Comparison of ENCODE assay signal across 25 mouse cellular contexts in genomic region chr3:149330041-149330440, GRCm38 (mm10).
DNase-seq lines count a peak whose midpoint lies in the region; ATAC-seq and TF ChIP-seq lines count a peak whose summit lies in the region.
"Had no signal": no experiment of that assay in that cellular context is flagged by ENCODE, and none has a peak within 500 bp of the region (broad histone marks: within the 10 kb centered on the region; RNA-seq: fewer than 3 reads in every experiment).

No protein-coding gene starts in this region.

- H3K36me3 ChIP-seq in forebrain, embryonic 10.5 days (replicated peaks) = no peaks in the 10 kb centered on the region
- no peaks in the 10 kb centered on the region for H3K36me3 ChIP-seq in forebrain, embryonic 14.5 days (ENCODE audit: control insufficient read depth, insufficient read depth, low read length)
- no peaks in the 10 kb centered on the region for H3K36me3 ChIP-seq in heart, embryonic 13.5 days
- H3K36me3 ChIP-seq in kidney, adult 2 months (ENCODE audit: control insufficient read depth, insufficient read depth, low read length) = no peaks in the 10 kb centered on the region
- H3K36me3 ChIP-seq: embryonic facial prominence, embryonic 10.5 days; embryonic facial prominence, embryonic 15.5 days; heart, embryonic 12.5 days; hindbrain, embryonic 12.5 days; limb, embryonic 10.5 days; limb, embryonic 15.5 days; liver, embryonic 15.5 days; midbrain, embryonic 12.5 days; neural tube, embryonic 13.5 days had no signal

- intact Hi-C loops in heart, postnatal 14 days (cut with DNase I) = loop anchor here (5.0 kb wide), 1 partner anchor 343 kb away; no protein-coding TSS in a partner anchor

- no peak for TF ChIP-seq CTCF in kidney, adult 2 months (conservative IDR thresholded peaks at IDR 0.05; ENCODE audit: insufficient read depth, insufficient read length, low read depth, low read length)

- no peak overlapping the region for H3K4me2 ChIP-seq in forebrain, embryonic 14.5 days (ENCODE audit: low read length)
- H3K4me2 ChIP-seq in heart, embryonic 13.5 days = no peak overlapping the region
- H3K4me2 ChIP-seq: embryonic facial prominence, embryonic 15.5 days; forebrain, embryonic 13.5 days; heart, embryonic 12.5 days; hindbrain, embryonic 12.5 days; limb, embryonic 15.5 days; liver, embryonic 15.5 days; lung, embryonic 14.5 days; midbrain, embryonic 12.5 days; neural tube, embryonic 13.5 days had no signal

- DNase-seq in forebrain, embryonic 10.5 days (ENCODE audit: extremely low spot score, low spot score) = no peak
- no peak for DNase-seq in forebrain, embryonic 14.5 days (ENCODE audit: low spot score)
- no peak for DNase-seq in heart, postnatal 14 days
- DNase-seq in kidney, adult 2 months = no peak
- no peak for DNase-seq in kidney, adult 11 months
- DNase-seq in embryo, embryonic 10 days (ENCODE audit: low spot score) = no peak
- DNase-seq: cerebellum, adult 11 months; cerebellum, adult 9-11 months; layer of hippocampus, adult 9-11 months; right cerebral cortex, postnatal 4 days had no signal

- 78% methylated on average over 10 of the region's 10 CpGs for WGBS in forebrain, embryonic 10.5 days
- 86% methylated on average over 10 of the region's 10 CpGs for WGBS in forebrain, embryonic 14.5 days
- 72% methylated on average over 10 of the region's 10 CpGs for WGBS in heart, embryonic 13.5 days
- 88% methylated on average over 10 of the region's 10 CpGs for WGBS in kidney, adult 2 months

- peaks cover 29% of the 10 kb centered on the region for H3K27me3 ChIP-seq in forebrain, embryonic 10.5 days (ENCODE audit: poor library complexity, severe bottlenecking)
- no peaks in the 10 kb centered on the region for H3K27me3 ChIP-seq in forebrain, embryonic 14.5 days (replicated peaks; ENCODE audit: control insufficient read depth, insufficient read depth, low read length)
- H3K27me3 ChIP-seq in heart, embryonic 13.5 days (replicated peaks) = no peaks in the 10 kb centered on the region
- no peaks in the 10 kb centered on the region for H3K27me3 ChIP-seq in kidney, adult 2 months (replicated peaks; ENCODE audit: control insufficient read depth, insufficient read depth, low read length)
- H3K27me3 ChIP-seq: CH12.LX; heart, embryonic 12.5 days; liver, embryonic 15.5 days had no signal

- no peak for TF ChIP-seq POLR2A in kidney, adult 2 months (IDR thresholded peaks at IDR 0.05; ENCODE audit: low read depth, low read length)

- peaks cover 63% of the 10 kb centered on the region for H3K4me1 ChIP-seq in forebrain, embryonic 10.5 days
- H3K4me1 ChIP-seq in forebrain, embryonic 14.5 days (ENCODE audit: control insufficient read depth, insufficient read depth, low read length) = peaks cover 9% of the 10 kb centered on the region
- H3K4me1 ChIP-seq in heart, embryonic 13.5 days = peaks cover 41% of the 10 kb centered on the region
- H3K4me1 ChIP-seq in kidney, adult 2 months (ENCODE audit: control insufficient read depth, insufficient read depth, low read length) = no peaks in the 10 kb centered on the region
- peaks cover 16% of the 10 kb centered on the region for H3K4me1 ChIP-seq in brown adipose tissue, adult 24 weeks (ENCODE audit: control insufficient read depth, insufficient read depth, insufficient read length, low read length)
- H3K4me1 ChIP-seq: embryonic facial prominence, embryonic 15.5 days; limb, embryonic 15.5 days; liver, embryonic 15.5 days had no signal

- no peaks in the 10 kb centered on the region for H3K9me3 ChIP-seq in forebrain, embryonic 10.5 days
- no peaks in the 10 kb centered on the region for H3K9me3 ChIP-seq in forebrain, embryonic 14.5 days (replicated peaks; ENCODE audit: control insufficient read depth, low read length)
- H3K9me3 ChIP-seq in heart, embryonic 13.5 days = no peaks in the 10 kb centered on the region
- H3K9me3 ChIP-seq: embryonic facial prominence, embryonic 10.5 days; embryonic facial prominence, embryonic 15.5 days; forebrain, embryonic 13.5 days; heart, embryonic 12.5 days; hindbrain, embryonic 12.5 days; limb, embryonic 10.5 days; limb, embryonic 15.5 days; liver, embryonic 15.5 days; midbrain, embryonic 12.5 days; neural tube, embryonic 13.5 days had no signal

- no peak overlapping the region for H3K4me3 ChIP-seq in forebrain, embryonic 10.5 days
- no peak overlapping the region for H3K4me3 ChIP-seq in forebrain, embryonic 14.5 days (ENCODE audit: low read depth, low read length)
- H3K4me3 ChIP-seq in heart, embryonic 13.5 days = no peak overlapping the region
- no peak overlapping the region for H3K4me3 ChIP-seq in kidney, adult 2 months (ENCODE audit: insufficient read depth, low read depth, low read length)
- H3K4me3 ChIP-seq in brown adipose tissue, adult 24 weeks (ENCODE audit: insufficient read depth, low read depth, low read length) = no peak overlapping the region
- H3K4me3 ChIP-seq: embryonic facial prominence, embryonic 10.5 days; embryonic facial prominence, embryonic 15.5 days; forebrain, embryonic 13.5 days; heart, embryonic 12.5 days; hindbrain, embryonic 12.5 days; limb, embryonic 10.5 days; limb, embryonic 15.5 days; liver, embryonic 15.5 days; midbrain, embryonic 12.5 days; neural tube, embryonic 13.5 days had no signal

- H3K27ac ChIP-seq in forebrain, embryonic 10.5 days = peak overlapping the region; percentile 79
- H3K27ac ChIP-seq in forebrain, embryonic 14.5 days (ENCODE audit: low read depth, low read length) = no peak overlapping the region
- 0 out of 2 replicates have a peak overlapping the region, but pooled peaks have one; percentile 20 for H3K27ac ChIP-seq in heart, embryonic 13.5 days (replicated peaks)
- peak overlapping the region; percentile 45; the same call in 1 of the 2 replicates for H3K27ac ChIP-seq in kidney, adult 2 months (ENCODE audit: insufficient read depth, low read depth, low read length)
- H3K27ac ChIP-seq in brown adipose tissue, adult 24 weeks (replicated peaks; ENCODE audit: low read depth, low read length) = peak overlapping the region; percentile 75
- H3K27ac ChIP-seq: embryonic facial prominence, embryonic 15.5 days; forebrain, embryonic 13.5 days; hindbrain, embryonic 12.5 days; limb, embryonic 10.5 days; limb, embryonic 15.5 days; liver, embryonic 15.5 days; neural tube, embryonic 13.5 days had no signal

- no peak for ATAC-seq in forebrain, embryonic 14.5 days
- ATAC-seq in heart, embryonic 13.5 days (ENCODE audit: extremely low read depth, insufficient number of reproducible peaks, low FRiP score, low TSS enrichment) = no peak
- ATAC-seq: forebrain, embryonic 13.5 days; intestine, embryonic 16.5 days had no signal

- no peak overlapping the region for H3K9ac ChIP-seq in forebrain, embryonic 14.5 days (ENCODE audit: low read length)
- H3K9ac ChIP-seq in heart, embryonic 13.5 days = no peak overlapping the region
- H3K9ac ChIP-seq: embryonic facial prominence, embryonic 15.5 days; forebrain, embryonic 13.5 days; heart, embryonic 12.5 days; hindbrain, embryonic 12.5 days; limb, embryonic 15.5 days; liver, embryonic 15.5 days; lung, embryonic 14.5 days; midbrain, embryonic 12.5 days; neural tube, embryonic 13.5 days had no signal
